Mouse (Mus musculus) C2C12 (cell line): ENCODE results near the gene Ap2s1.

Source experiments
- CEBPB ChIP-seq: IDR thresholded peaks from one replicate; pipeline ENCODE4 v1.6.1; 2011; ENCODE audit warnings: low read depth, mild to moderate bottlenecking, control low read depth, moderate library complexity
- CTCF ChIP-seq: IDR thresholded peaks from one replicate; pipeline ENCODE4 v1.5.1; 2011; ENCODE audit not compliant: control insufficient read depth, insufficient read depth, insufficient read length
- MAX ChIP-seq: IDR thresholded peaks from one replicate; pipeline ENCODE4 v1.6.1; 2011; ENCODE audit warnings: mild to moderate bottlenecking, control low read depth
- MYOG ChIP-seq: IDR thresholded peaks from one replicate; pipeline ENCODE4 v1.6.1; 2011; ENCODE audit not compliant: control insufficient read depth, insufficient read length; ENCODE audit errors: extremely low read depth
- USF1 ChIP-seq: IDR thresholded peaks from one replicate; pipeline ENCODE4 v1.6.1; 2011; ENCODE audit warnings: low read depth, mild to moderate bottlenecking, control low read depth, moderate library complexity

GRCm38 (mm10) chr7:16728596-16729348 is 9.4 kb upstream of the Ap2s1 start:
- TF ChIP-seq MAX, result no peak
- no peak for TF ChIP-seq CTCF
- no peak for TF ChIP-seq MYOG
- no peak for TF ChIP-seq USF1
- no peak for TF ChIP-seq CEBPB
